Mouse (Mus musculus) myocyte (in vitro differentiated cells): ENCODE measurements around the gene Dcp1b. TPM values are rescaled to one million over a fixed set of nuclear protein-coding genes. Genes with fewer than 3 reads are reported as not detected.

Experiments used
- H3K27me3 ChIP-seq: one replicate; pipeline ENCODE4 v1.6.1; 2011; ENCODE audit not compliant: control insufficient read depth, insufficient read depth, insufficient read length
- H3K36me3 ChIP-seq: one replicate; pipeline ENCODE4 v1.6.1; 2011; ENCODE audit not compliant: control insufficient read depth, insufficient read depth
- H3K4me2 ChIP-seq: one replicate; pipeline ENCODE4 v1.6.1; 2011; ENCODE audit warnings: low read depth, control low read depth
- H3K4me3 ChIP-seq: one replicate; pipeline ENCODE4 v1.5.1; 2011; ENCODE audit warnings: mild to moderate bottlenecking, control low read depth, moderate library complexity
- H3K79me2 ChIP-seq: one replicate; pipeline ENCODE4 v1.6.1; 2011; ENCODE audit not compliant: control insufficient read depth, insufficient read depth
- H3ac ChIP-seq: one replicate; pipeline ENCODE4 v1.6.1; 2011; ENCODE audit not compliant: control insufficient read depth, insufficient read length
- CEBPB ChIP-seq: IDR thresholded peaks from 2 replicates; pipeline ENCODE4 v1.6.1; 2011; ENCODE audit warnings: mild to moderate bottlenecking, moderate library complexity; ENCODE audit not compliant: poor library complexity, insufficient read depth, severe bottlenecking
- E2F4 ChIP-seq: IDR thresholded peaks from one replicate; pipeline ENCODE4 v1.6.1; 2011; ENCODE audit warnings: mild to moderate bottlenecking, control low read depth, moderate library complexity; ENCODE audit not compliant: insufficient read depth
- MAX ChIP-seq: IDR thresholded peaks from one replicate; pipeline ENCODE4 v1.6.1; 2011; ENCODE audit warnings: low read depth, mild to moderate bottlenecking, control low read depth
- MYOD1 ChIP-seq, 3 experiments: IDR thresholded peaks; one replicate each; pipeline ENCODE4 v1.6.1; 2011; ENCODE audit warnings: control low read depth in 2 of 3, low read depth in 2 of 3, mild to moderate bottlenecking in 2 of 3, moderate library complexity in 1 of 3; ENCODE audit not compliant: insufficient read length in 2 of 3, control insufficient read depth in 1 of 3
- MYOG ChIP-seq, 3 experiments: IDR thresholded peaks; one replicate each; pipeline ENCODE4 v1.6.1; 2011; ENCODE audit warnings: control low read depth in 2 of 3, low read depth in 2 of 3, mild to moderate bottlenecking in 2 of 3; ENCODE audit not compliant: insufficient read length in 2 of 3, control insufficient read depth in 1 of 3, insufficient read depth in 1 of 3
- POLR2A ChIP-seq: IDR thresholded peaks from one replicate; pipeline ENCODE4 v1.6.1; 2011; ENCODE audit warnings: low read depth, mild to moderate bottlenecking, control low read depth, moderate library complexity; ENCODE audit not compliant: insufficient read length
- POLR2AphosphoS2 ChIP-seq: IDR thresholded peaks from one replicate; pipeline ENCODE4 v1.6.1; 2011; ENCODE audit warnings: low read depth, control low read depth; ENCODE audit not compliant: insufficient read length
- REST ChIP-seq: IDR thresholded peaks from one replicate; pipeline ENCODE4 v1.6.1; 2011; ENCODE audit warnings: mild to moderate bottlenecking, control low read depth, moderate library complexity; ENCODE audit not compliant: insufficient read depth, insufficient read length
- SRF ChIP-seq: IDR thresholded peaks from one replicate; pipeline ENCODE4 v1.6.1; 2011; ENCODE audit warnings: low read depth; ENCODE audit not compliant: control insufficient read depth, insufficient read length
- TCF12 ChIP-seq: IDR thresholded peaks from one replicate; pipeline ENCODE4 v1.6.1; 2011; ENCODE audit warnings: mild to moderate bottlenecking, control low read depth; ENCODE audit not compliant: poor library complexity, insufficient read depth, severe bottlenecking
- TCF3 ChIP-seq: IDR thresholded peaks from one replicate; pipeline ENCODE4 v1.6.1; 2011; ENCODE audit warnings: low read depth, control low read depth; ENCODE audit not compliant: insufficient read length
- USF1 ChIP-seq: IDR thresholded peaks from one replicate; pipeline ENCODE4 v1.6.1; 2011; ENCODE audit warnings: low read depth, mild to moderate bottlenecking, control low read depth, moderate library complexity
- polyA plus RNA-seq: library from polyadenylated mRNA; unstranded; fragments of >200 nt; fragmentation: generic; extraction: Trizol; gene quantifications from one replicate; pipeline ENCODE4 v1.2.1, GENCODE M21; 2012; ENCODE audit warnings: missing spikeins

The Dcp1b gene
- polyA plus RNA-seq, 1 experiment, result 2.8 TPM

GRCm38 (mm10) chr6:119220297-119220696 is 45.2 kb downstream of the Dcp1b start:
- Histone ChIP-seq H3K4me2 (no peak overlapping the region), H3K36me3 (no peaks in the 10 kb centered on the region), H3K79me2 (no peaks in the 10 kb centered on the region), H3ac (no peak overlapping the region), H3K27me3 (peaks cover 9% of the 10 kb centered on the region), H3K4me3 (no peak overlapping the region)
- TF ChIP-seq REST (no peak), TCF3 (no peak), CEBPB (no peak), TCF12 (no peak), SRF (no peak), E2F4 (no peak), MYOD1 (IDR thresholded peaks at IDR 0.05; ENCODE audit: control insufficient read depth in 1 of 3, insufficient read length in 2 of 3, low read depth in 2 of 3) (no peak)

DNA sequence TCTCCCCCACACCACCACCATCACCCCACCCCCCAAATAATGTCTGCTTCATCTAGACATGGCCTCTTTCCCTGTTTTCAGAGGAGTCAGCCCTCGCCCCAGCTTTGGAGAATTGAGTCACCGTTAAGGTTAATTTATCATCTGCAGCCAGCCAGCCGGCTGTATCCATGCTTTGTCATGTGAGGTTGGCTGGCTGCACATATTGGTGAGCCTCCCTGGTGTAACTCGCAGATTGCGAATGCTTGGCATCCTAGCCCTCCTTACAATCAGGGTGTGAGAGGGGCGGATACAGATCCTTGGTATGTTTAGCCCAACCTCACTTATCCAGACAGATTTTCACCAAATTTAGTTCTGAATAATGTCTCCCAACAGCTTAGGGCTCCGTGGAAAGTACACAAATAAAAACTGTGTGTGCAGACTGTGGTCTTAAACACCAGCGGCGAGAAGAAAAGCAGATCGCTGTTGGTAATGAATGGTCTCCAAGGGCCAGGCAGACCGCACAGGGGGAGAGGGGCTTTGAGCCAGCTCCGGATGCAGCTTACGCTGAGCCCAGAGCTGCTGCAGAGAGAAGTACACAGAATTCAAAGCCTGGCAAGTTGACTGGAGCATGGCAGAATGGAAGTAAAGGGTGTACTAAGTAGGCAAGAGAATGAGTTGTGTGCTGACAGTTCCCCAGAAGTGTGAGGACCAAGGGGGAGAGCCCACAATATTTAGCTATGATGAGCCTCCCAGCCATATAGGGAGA is 49.6 kb downstream of the Dcp1b start:
- TF ChIP-seq USF1 (no peak), MYOD1 (IDR thresholded peaks at IDR 0.05; ENCODE audit: control insufficient read depth in 1 of 3, insufficient read length in 2 of 3, low read depth in 2 of 3) (no peak), TCF12 (no peak), REST (no peak), POLR2A (no peak), CEBPB (no peak), TCF3 (no peak), MAX (no peak), SRF (no peak), MYOG (IDR thresholded peaks at IDR 0.05; ENCODE audit: control insufficient read depth in 1 of 3, insufficient read depth in 1 of 3, insufficient read length in 2 of 3, low read depth in 2 of 3) (no peak), E2F4 (no peak), POLR2AphosphoS2 (no peak)
- no peak overlapping the region for H3ac ChIP-seq
- H3K36me3 ChIP-seq, result no peaks in the 10 kb centered on the region
- H3K27me3 ChIP-seq, result peaks cover 30% of the 10 kb centered on the region
- H3K4me3 ChIP-seq, result no peak overlapping the region
- H3K79me2 ChIP-seq, result no peaks in the 10 kb centered on the region
- H3K4me2 ChIP-seq, result no peak overlapping the region

DNA sequence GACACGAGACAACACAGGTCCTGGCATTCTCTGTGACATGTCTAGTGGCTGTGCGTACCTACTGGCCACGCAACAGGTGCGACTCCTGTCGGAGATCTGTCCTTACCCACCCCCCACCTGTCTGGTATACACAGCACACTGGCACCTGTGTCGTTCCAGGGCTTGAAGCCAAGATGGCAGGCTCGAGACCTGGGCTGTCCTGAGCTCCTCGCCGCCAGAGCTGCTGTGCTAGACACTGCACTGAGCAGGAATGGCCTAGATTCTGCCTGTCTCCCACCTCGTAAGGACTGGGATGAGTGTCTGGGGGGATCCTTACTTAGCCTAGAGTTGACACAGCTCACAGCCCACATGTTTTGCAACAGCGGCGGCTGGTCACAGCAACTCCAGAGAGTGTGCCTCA is 50.2 kb downstream of the Dcp1b start:
- no peak overlapping the region for H3ac ChIP-seq
- no peaks in the 10 kb centered on the region for H3K79me2 ChIP-seq
- H3K27me3 ChIP-seq, result peaks cover 30% of the 10 kb centered on the region
- no peaks in the 10 kb centered on the region for H3K36me3 ChIP-seq
- no peak for TF ChIP-seq E2F4
- no peak for TF ChIP-seq MYOD1 (IDR thresholded peaks at IDR 0.05; ENCODE audit: control insufficient read depth in 1 of 3, insufficient read length in 2 of 3, low read depth in 2 of 3)
- TF ChIP-seq TCF3, result no peak
- TF ChIP-seq REST, result no peak
- no peak for TF ChIP-seq USF1
- TF ChIP-seq MYOG (IDR thresholded peaks at IDR 0.05; ENCODE audit: control insufficient read depth in 1 of 3, insufficient read depth in 1 of 3, insufficient read length in 2 of 3, low read depth in 2 of 3), result no peak
- TF ChIP-seq CEBPB, result no peak
- TF ChIP-seq SRF, result no peak
- no peak for TF ChIP-seq POLR2AphosphoS2
- TF ChIP-seq MAX, result no peak
- TF ChIP-seq TCF12, result no peak
- TF ChIP-seq POLR2A, result no peak
- no peak overlapping the region for H3K4me2 ChIP-seq
- H3K4me3 ChIP-seq, result no peak overlapping the region

DNA sequence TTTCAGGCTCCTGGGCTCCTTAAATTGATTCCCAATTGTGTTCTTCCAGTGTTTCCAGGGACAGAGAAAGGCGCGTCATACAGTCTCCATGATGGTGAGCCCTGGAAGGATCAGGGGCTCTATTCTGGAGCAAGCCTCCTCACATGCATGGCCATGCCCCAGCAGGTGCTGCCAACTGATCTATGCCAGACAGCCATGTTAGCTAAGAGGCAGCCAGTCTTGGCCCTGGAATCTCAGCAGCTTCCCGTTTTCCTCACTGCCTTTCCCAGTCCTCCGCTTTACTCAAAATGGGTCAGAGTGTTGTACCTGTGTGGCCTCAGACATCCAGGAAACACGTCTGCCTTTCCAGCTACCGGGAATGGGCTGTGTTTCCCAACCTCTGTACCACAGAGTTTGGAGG is 50.7 kb downstream of the Dcp1b start:
- Histone ChIP-seq H3K4me2 (no peak overlapping the region), H3K36me3 (no peaks in the 10 kb centered on the region), H3ac (no peak overlapping the region), H3K4me3 (no peak overlapping the region), H3K27me3 (peaks cover 30% of the 10 kb centered on the region), H3K79me2 (no peaks in the 10 kb centered on the region)
- TF ChIP-seq POLR2AphosphoS2 (no peak), REST (no peak), USF1 (no peak), MYOD1 (IDR thresholded peaks at IDR 0.05; ENCODE audit: control insufficient read depth in 1 of 3, insufficient read length in 2 of 3, low read depth in 2 of 3) (no peak), TCF12 (no peak), MAX (no peak), MYOG (IDR thresholded peaks at IDR 0.05; ENCODE audit: control insufficient read depth in 1 of 3, insufficient read depth in 1 of 3, insufficient read length in 2 of 3, low read depth in 2 of 3) (no peak), SRF (no peak), CEBPB (no peak), POLR2A (no peak), E2F4 (no peak), TCF3 (no peak)
